Mouse (Mus musculus) frontal cortex, postnatal 10 days (tissue): ENCODE data around the gene Ephb2.

Experiments used
- DNase-seq, 2 experiments: peaks; one replicate each; pipeline ENCODE4 v3.0.0; 2022; ENCODE audit warnings: low spot score in 2 of 2, mixed read lengths in 1 of 2

Ephb2 gene

GRCm38 (mm10) chr4:136732536-136733121, 103.2 kb downstream of the Ephb2 start:
- no peak for DNase-seq

GRCm38 (mm10) chr4:136731761-136732160, 104.0 kb downstream of the Ephb2 start:
- DNase-seq, result no peak

- no peak for DNase-seq
These were observed 104.7 kb downstream of the Ephb2 start for GRCm38 (mm10) chr4:136731008-136731609.

- no peak for DNase-seq
These were observed 105.3 kb downstream of the Ephb2 start for GRCm38 (mm10) chr4:136730501-136730900.

GRCm38 (mm10) chr4:136729574-136729973, 106.2 kb downstream of the Ephb2 start:
- DNase-seq, result no peak

- DNase-seq, result no peak
These were observed 108.8 kb downstream of the Ephb2 start for GRCm38 (mm10) chr4:136726941-136727340.

- no peak for DNase-seq
These were observed 111.1 kb downstream of the Ephb2 start for GRCm38 (mm10) chr4:136724731-136725130.

- DNase-seq, result peak in 1 of 2 experiments; percentile 50
These were observed 113.3 kb downstream of the Ephb2 start for GRCm38 (mm10) chr4:136722361-136723082.

GRCm38 (mm10) chr4:136721937-136722336, 113.9 kb downstream of the Ephb2 start:
- no peak for DNase-seq

GRCm38 (mm10) chr4:136720025-136720424, 115.8 kb downstream of the Ephb2 start:
- no peak for DNase-seq

GRCm38 (mm10) chr4:136718193-136718986, 117.4 kb downstream of the Ephb2 start:
- DNase-seq, result no peak

- DNase-seq, result peak in 1 of 2 experiments; percentile 50
These were observed 119.2 kb downstream of the Ephb2 start for GRCm38 (mm10) chr4:136716561-136716972.

GRCm38 (mm10) chr4:136714530-136714929, 121.3 kb downstream of the Ephb2 start:
- DNase-seq, result no peak

GRCm38 (mm10) chr4:136713889-136714288, 121.9 kb downstream of the Ephb2 start:
- no peak for DNase-seq

- no peak for DNase-seq
These were observed 122.4 kb downstream of the Ephb2 start for GRCm38 (mm10) chr4:136713431-136713830.

GRCm38 (mm10) chr4:136711985-136712768, 123.6 kb downstream of the Ephb2 start:
- DNase-seq, result no peak

GRCm38 (mm10) chr4:136710345-136710744, 125.4 kb downstream of the Ephb2 start:
- no peak for DNase-seq

- DNase-seq, result no peak
These were observed 126.8 kb downstream of the Ephb2 start for GRCm38 (mm10) chr4:136708956-136709355.

- no peak for DNase-seq
These were observed 129.1 kb downstream of the Ephb2 start for GRCm38 (mm10) chr4:136706696-136707095.

GRCm38 (mm10) chr4:136705091-136705490, 130.7 kb downstream of the Ephb2 start:
- no peak for DNase-seq

- DNase-seq, result no peak
These were observed 131.2 kb downstream of the Ephb2 start for GRCm38 (mm10) chr4:136704551-136704950.
